Mouse (Mus musculus): ENCODE measurements around the gene Arhgap30. TPM values are rescaled to one million over a fixed set of nuclear protein-coding genes. Genes with fewer than 3 reads are reported as not detected.

Arhgap30 gene
- under 1 TPM; 0.38 to 0.73 TPM for total RNA-seq (2021)
- long read RNA-seq, experiment 1, result 0 reads
- long read RNA-seq, experiment 2, partial matches to known transcripts, result 0 of 1 reads
- long read RNA-seq, experiment 2, other reads (novel, unspliced or antisense), result 1 of 1 reads

DNA sequence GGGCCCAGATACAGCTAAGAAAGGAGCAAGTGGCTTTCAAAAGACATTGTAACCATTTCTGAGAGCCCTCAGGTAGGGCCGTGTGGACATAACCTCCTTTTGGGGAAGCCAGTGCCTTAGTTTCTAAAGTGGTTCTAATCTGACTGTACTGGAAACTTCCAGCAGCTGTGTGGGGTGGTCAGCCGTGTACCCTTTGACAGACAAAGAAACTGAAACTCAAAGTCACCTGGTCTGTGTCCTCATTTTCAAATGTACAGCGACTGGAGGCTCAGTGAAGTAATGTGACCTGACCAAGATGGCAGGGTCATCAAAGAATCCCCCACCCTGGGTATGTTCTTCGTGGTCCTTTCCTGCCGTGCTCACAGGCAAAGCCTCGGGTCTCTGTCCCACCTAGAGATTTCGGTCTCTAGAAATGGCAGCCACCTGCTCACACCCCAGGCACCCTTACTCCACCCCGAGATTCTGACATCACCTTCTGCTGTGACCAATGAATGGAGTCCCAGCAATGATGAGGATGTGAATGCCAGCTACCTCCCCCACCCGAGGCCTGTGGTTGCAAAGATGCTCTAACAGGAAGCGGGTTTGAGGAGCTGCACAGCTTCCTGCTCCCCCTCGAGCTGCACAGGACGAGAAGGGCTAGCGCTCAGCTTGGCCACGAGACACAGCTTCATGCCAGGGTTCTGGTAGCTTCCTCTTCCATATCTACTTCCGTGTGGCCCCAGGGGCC is at the start of gene Arhgap30:
Arhgap30 (plus strand) TSS at position 579 of the 727 bp plus-strand sequence.
- intact Hi-C loops (cut with DNase I), result no loop called here
- DNase-seq, result peak; percentile 43
- peak within 1 kb of the TSS; percentile 45 for H3K4me3 ChIP-seq
- TF ChIP-seq CTCF (IDR thresholded peaks at IDR 0.05), result no peak
- peak within 1 kb of the TSS; percentile 54 for H3K27ac ChIP-seq

DNA sequence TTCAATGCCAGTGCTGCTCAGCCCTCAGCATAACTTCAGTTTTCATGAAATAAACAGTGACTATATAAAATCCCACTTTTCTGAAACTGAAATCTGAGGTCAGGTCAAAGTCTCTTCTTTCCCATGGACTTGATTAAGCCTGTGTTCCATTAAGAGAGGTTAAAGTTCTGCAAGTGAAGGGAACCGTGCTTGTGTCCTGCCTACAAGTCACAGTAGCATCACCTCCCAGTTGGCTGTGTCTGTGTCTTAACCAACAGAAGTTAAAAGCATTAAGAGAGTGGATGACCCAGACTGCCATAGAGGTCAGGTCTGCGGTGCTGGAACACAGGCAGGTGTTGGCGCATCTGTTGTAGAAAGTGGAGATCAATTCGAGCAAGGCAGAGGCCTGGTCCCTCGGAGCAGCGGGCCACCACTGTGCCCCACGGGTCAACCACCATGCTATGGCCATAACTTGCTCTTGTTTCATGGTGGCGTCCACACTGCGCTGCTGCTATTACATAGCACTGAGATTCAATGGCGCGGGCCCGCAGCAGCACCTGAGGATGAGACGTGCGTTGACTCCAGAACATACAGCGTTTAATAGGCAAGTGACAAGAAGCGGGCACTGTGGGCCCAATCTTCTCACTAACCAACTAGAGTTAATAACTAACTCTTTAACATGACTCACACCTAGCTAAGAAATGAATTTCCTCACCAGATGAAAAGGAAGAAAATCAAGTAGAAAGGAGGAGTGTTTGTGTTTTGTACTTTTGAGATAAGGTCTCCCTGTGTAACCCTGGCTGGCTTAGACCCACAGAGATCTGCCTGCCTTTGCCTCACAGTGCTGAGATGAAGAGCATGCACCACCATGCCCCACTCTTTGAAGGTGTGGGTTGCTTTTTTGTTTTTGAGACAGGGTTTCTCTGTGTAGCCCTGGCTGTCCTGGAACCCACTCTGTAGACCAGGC is 46.2 kb upstream of the Arhgap30 start:
- no peak overlapping the region for H3K27ac ChIP-seq
- H3K4me3 ChIP-seq, result no peak overlapping the region
- DNase-seq, result no peak
- no peak for TF ChIP-seq CTCF (IDR thresholded peaks at IDR 0.05)
- intact Hi-C loops (cut with DNase I), result loop anchor here (10.0 kb wide), 1 partner anchor 228 kb away; the partner anchor contains the start of gene Cfap126

DNA sequence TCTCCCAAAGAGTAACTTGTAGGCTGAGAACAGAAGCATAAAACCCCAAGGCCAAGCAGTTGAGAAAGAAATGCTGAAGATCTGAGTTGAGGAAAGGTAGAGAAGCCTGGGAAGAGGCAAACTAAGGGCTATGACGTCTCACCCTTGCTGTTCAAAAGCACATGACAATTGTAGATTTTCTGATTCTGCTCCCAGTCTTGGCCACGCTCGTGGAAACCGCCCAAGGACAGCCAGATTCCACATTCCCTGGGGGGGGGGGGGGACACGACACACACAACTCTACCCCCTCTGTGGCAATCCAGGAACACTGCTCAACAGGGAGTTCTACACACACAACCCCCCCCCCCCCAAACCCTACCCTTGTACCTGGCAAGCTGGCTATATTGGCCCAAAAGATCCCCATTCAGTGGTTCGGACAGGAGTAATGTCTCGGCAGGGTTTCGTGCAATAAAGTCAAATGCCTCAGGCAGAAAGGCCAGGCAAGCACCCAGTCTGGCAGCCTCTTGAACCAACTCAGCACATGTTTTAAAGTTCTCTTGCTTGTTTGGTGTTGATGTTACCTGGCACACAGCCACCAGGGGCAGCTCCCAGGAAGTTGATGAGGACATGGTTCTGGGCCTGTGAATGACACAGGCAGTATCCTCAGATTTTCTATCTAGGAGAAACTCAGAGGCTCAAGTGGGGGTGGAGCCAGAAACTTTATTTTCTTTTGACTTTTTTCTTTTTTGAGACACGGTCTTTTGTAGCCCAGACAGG is 44.7 kb upstream of the Arhgap30 start:
- H3K4me3 ChIP-seq, result peak overlapping the region; percentile 85
- TF ChIP-seq CTCF (IDR thresholded peaks at IDR 0.05), result no peak
- peak; percentile 65 for DNase-seq
- peak overlapping the region; percentile 94 for H3K27ac ChIP-seq
- intact Hi-C loops (cut with DNase I), result loop anchor here (10.0 kb wide), 1 partner anchor 229 kb away; the partner anchor contains the start of gene Cfap126

GRCm38 (mm10) chr1:171344715-171345114 is 44.0 kb upstream of the Arhgap30 start:
- no peak for DNase-seq
- intact Hi-C loops (cut with DNase I), result loop anchor here (1.0 to 10.0 kb wide), 2 partner anchors 15 to 230 kb away; partner anchors contain the start of genes Cfap126 and Dedd
- no peak for TF ChIP-seq CTCF (IDR thresholded peaks at IDR 0.05)
- peak overlapping the region; percentile 94 for H3K27ac ChIP-seq
- H3K4me3 ChIP-seq, result peak overlapping the region; percentile 85

- intact Hi-C loops (cut with DNase I), result loop anchor here (1.0 to 10.0 kb wide), 2 partner anchors 16 to 231 kb away; partner anchors contain the start of genes Cfap126 and Dedd
- peak; percentile 95 for DNase-seq
- Histone ChIP-seq H3K27ac (peak within 1 kb of the TSS; percentile 94), H3K4me3 (peak within 1 kb of the TSS; percentile 85)
- TF ChIP-seq CTCF (IDR thresholded peaks at IDR 0.05), result no peak
These were observed 43.3 kb upstream of the Arhgap30 start, which contains the start of the genes Nit1 and Pfdn2 for GRCm38 (mm10) chr1:171345225-171346094. Gene Nit1 (minus strand): TSS chr1:171345646. Gene Pfdn2 (plus strand): TSS chr1:171345670.

DNA sequence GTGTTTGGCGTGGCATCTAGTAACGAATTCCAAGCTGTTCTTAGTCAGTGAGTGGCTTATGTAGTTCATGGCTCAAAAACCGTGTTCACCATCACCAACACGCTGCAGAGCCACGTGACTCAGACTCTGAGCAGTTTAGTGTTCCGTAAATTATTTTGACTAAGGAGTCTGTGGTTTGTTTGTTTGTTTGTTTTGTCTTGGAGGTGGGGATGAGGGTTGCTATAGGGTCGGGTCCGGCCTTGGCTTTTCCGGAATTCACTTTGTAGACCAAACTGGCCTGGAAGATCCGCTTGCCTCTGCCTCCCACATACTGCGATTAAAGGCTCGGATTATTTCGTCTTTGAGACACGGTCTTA is 42.7 kb upstream of the Arhgap30 start:
- DNase-seq, result no peak
- Histone ChIP-seq H3K4me3 (peak overlapping the region; percentile 85), H3K27ac (peak overlapping the region; percentile 94)
- no peak for TF ChIP-seq CTCF (IDR thresholded peaks at IDR 0.05)
- intact Hi-C loops (cut with DNase I), result loop anchor here (10.0 kb wide), 1 partner anchor 231 kb away; the partner anchor contains the start of gene Cfap126

DNA sequence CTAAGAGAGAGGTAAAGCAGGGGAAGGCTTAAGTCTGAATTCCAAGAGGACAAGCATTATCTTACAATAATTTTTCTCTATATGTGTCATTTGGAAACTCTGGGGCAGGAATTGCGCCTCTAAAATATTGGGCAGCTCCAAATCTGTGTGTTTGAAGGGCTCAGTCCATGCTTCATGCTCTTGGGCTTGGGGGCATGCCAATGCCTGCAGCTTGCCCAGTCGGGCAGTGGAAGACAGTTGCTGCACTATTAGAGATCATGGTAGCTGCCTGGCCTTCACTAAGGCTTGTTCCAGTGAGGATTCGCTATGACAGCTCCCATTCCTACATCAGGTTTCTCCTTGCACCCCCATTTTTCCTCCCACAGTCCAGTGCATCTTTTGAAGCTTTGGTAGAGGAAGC is 40.1 kb upstream of the Arhgap30 start:
- peak; percentile 55 for DNase-seq
- no peak for TF ChIP-seq CTCF (IDR thresholded peaks at IDR 0.05)
- Histone ChIP-seq H3K4me3 (peak overlapping the region; percentile 45), H3K27ac (peak overlapping the region; percentile 82)
- intact Hi-C loops (cut with DNase I), result loop anchor here (10.0 kb wide), 1 partner anchor 234 kb away; the partner anchor contains the start of gene Cfap126

DNA sequence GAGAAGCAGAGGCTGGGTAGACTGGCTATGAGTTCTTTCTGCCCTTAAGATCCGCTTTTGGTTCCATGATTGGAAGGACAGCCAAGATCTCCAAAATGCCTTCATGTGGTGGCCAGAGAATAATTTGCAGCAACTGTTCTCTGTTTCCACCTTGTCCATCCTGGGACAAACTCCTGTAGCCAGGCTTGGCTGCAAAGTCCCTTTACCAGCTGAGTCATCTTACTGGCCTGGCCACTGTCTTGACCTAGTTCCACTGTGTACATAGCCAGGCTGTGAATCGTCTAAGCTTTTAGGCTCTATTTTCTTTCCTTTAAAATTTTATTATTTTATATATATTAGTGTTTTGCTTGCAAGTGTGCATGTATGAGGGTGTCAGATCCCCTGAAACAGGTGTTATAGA is 39.5 kb upstream of the Arhgap30 start:
- intact Hi-C loops (cut with DNase I), result loop anchor here (10.0 kb wide), 1 partner anchor 234 kb away; the partner anchor contains the start of gene Cfap126
- Histone ChIP-seq H3K4me3 (peak overlapping the region; percentile 45), H3K27ac (peak overlapping the region; percentile 82)
- no peak for TF ChIP-seq CTCF (IDR thresholded peaks at IDR 0.05)
- DNase-seq, result peak; percentile 60

GRCm38 (mm10) chr1:171355812-171356340 is 32.9 kb upstream of the Arhgap30 start:
- intact Hi-C loops (cut with DNase I), result no loop called here

DNA sequence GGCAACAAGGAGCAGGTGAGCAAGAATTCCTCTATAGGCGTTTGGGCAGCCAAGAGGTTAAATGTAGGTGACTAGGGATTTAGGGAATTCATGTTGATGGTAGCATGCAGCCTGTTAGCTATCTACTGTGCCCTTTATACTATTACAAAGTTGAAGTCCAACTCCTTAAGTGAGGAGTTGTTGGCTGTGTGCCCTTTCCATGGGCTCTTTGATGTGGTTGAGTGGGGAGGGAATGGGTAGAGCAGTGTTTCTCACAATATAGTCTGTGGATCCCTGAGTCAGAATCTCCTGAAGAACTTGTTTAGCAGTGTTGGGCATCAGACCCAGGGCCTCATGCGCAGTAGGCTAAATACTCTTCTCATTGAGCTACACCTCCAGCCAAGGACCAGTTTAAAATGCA is 31.9 kb upstream of the Arhgap30 start:
- intact Hi-C loops (cut with DNase I), result no loop called here
- no peak overlapping the region for H3K4me3 ChIP-seq
- no peak overlapping the region for H3K27ac ChIP-seq
- no peak for TF ChIP-seq CTCF (IDR thresholded peaks at IDR 0.05)
- DNase-seq, result no peak

More at GRCm38 (mm10) chr1:171355812-171356340, 32.9 kb upstream of the Arhgap30 start:
- TF ChIP-seq CTCF (IDR thresholded peaks at IDR 0.05), result peak; percentile 39
- no peak overlapping the region for H3K4me3 ChIP-seq
- DNase-seq, result peak; percentile 37
- H3K27ac ChIP-seq, result no peak overlapping the region

All from gastrocnemius, adult 2 months (tissue).